Mouse (Mus musculus): ENCODE measurements around the gene Rbfox3. TPM values are rescaled to one million over a fixed set of nuclear protein-coding genes. Genes with fewer than 3 reads are reported as not detected.

Gene Rbfox3
- polyA plus RNA-seq, 1 experiment from 2014 or later: not detected

DNA sequence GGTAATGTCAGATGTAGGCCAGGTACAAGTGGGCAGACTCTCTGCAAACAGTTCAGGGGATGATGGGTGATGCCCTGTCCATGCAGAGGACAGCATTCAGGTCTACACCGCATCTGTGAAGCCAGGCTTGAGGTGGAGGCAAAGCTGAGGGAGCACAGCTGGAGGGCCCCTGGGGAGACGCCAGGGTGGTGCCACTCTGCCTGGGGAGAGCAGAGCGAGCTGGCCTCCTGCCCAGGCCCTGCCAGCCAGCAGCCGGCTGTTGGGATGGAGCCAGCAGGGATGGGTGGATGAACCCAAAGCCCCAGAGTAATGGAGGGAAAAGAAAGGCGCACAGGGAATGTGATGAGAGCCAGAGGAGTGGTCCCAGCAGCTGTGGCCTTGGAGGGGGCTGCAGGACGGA lies 399.5 kb downstream of the Rbfox3 start:
- Histone ChIP-seq H3K79me2 (ENCODE audit: inconsistent target) (no peaks in the 10 kb centered on the region), H3K36me3 (ENCODE audit: inconsistent target) (no peaks in the 10 kb centered on the region), H3K27ac (no peak overlapping the region), H3K4me3 (ENCODE audit: inconsistent target) (no peak overlapping the region)
- 61% methylated on average over 6 of the region's 6 CpGs for WGBS (ENCODE audit: missing documents)

DNA sequence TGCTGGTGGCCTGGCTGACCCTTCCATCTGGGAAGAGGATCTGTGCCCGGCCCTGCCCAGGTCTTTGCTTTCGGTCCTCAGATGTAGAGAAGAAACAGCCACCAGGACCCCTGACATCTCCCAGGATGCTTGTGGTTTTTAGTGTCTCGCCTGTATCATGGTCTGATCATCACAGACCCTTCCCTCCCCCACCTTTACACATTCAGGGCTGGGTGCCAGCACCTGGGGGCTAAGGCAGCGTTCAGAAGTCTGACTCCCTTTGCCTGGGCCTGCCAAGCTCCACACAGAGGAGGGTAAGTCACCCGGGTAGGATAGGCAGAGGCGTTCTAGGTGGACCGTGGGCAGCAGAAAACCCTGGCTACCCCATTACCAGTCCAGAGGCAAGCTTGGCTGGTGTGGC lies 403.1 kb downstream of the Rbfox3 start:
- H3K79me2 ChIP-seq (ENCODE audit: inconsistent target): no peaks in the 10 kb centered on the region
- WGBS (ENCODE audit: missing documents): 82% methylated on average over 6 of the region's 7 CpGs
- no peaks in the 10 kb centered on the region for H3K36me3 ChIP-seq (ENCODE audit: inconsistent target)
- no peak overlapping the region for H3K4me3 ChIP-seq (ENCODE audit: inconsistent target)
- no peak overlapping the region for H3K27ac ChIP-seq

DNA sequence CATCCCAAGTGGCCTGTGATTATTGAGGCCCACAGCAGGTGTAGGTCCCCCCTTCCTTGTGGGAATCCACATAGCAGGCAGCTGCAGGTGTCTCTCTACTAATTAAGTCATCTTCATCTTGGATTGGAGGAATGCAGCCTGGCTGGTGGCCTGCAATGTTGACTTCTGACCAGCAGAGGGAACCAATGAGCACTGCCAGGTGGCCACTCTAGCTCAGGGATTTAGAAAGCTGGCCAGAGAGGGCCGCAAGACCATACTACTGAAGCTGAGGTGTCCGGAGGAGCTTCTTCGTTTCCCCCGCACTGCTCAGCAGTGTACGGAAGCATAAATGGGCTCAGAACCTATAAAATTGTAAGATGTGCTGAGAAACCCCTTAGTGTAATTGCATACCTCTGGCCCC lies 403.5 kb downstream of the Rbfox3 start:
- Histone ChIP-seq H3K36me3 (ENCODE audit: inconsistent target) (no peaks in the 10 kb centered on the region), H3K4me3 (ENCODE audit: inconsistent target) (no peak overlapping the region), H3K79me2 (ENCODE audit: inconsistent target) (no peaks in the 10 kb centered on the region), H3K27ac (no peak overlapping the region)
- WGBS (ENCODE audit: missing documents): 51% methylated on average over 5 of the region's 5 CpGs

- WGBS (ENCODE audit: missing documents): 94% methylated on average over 6 of the region's 6 CpGs
- Histone ChIP-seq H3K27ac (no peak overlapping the region), H3K4me3 (ENCODE audit: inconsistent target) (no peak overlapping the region), H3K36me3 (ENCODE audit: inconsistent target) (no peaks in the 10 kb centered on the region), H3K79me2 (ENCODE audit: inconsistent target) (no peaks in the 10 kb centered on the region)
Observed at GRCm38 (mm10) chr11:118507095-118507494, 404.3 kb downstream of the Rbfox3 start.

- Histone ChIP-seq H3K27ac (no peak overlapping the region), H3K79me2 (ENCODE audit: inconsistent target) (no peaks in the 10 kb centered on the region), H3K4me3 (ENCODE audit: inconsistent target) (no peak overlapping the region), H3K36me3 (ENCODE audit: inconsistent target) (no peaks in the 10 kb centered on the region)
- WGBS (ENCODE audit: missing documents): 77% methylated on average over 5 of the region's 5 CpGs
Observed at GRCm38 (mm10) chr11:118504180-118504454, 407.3 kb downstream of the Rbfox3 start.

GRCm38 (mm10) chr11:118503418-118504179 lies 407.8 kb downstream of the Rbfox3 start:
- no peaks in the 10 kb centered on the region for H3K36me3 ChIP-seq (ENCODE audit: inconsistent target)
- no peak overlapping the region for H3K4me3 ChIP-seq (ENCODE audit: inconsistent target)
- no peaks in the 10 kb centered on the region for H3K79me2 ChIP-seq (ENCODE audit: inconsistent target)
- 28% methylated on average over 32 of the region's 34 CpGs for WGBS (ENCODE audit: missing documents)
- H3K27ac ChIP-seq: no peak overlapping the region

- no peak overlapping the region for H3K4me3 ChIP-seq (ENCODE audit: inconsistent target)
- no peaks in the 10 kb centered on the region for H3K36me3 ChIP-seq (ENCODE audit: inconsistent target)
- WGBS (ENCODE audit: missing documents): 68% methylated on average over 6 of the region's 6 CpGs
- H3K27ac ChIP-seq: no peak overlapping the region
- no peaks in the 10 kb centered on the region for H3K79me2 ChIP-seq (ENCODE audit: inconsistent target)
Observed at GRCm38 (mm10) chr11:118502990-118503389, 408.4 kb downstream of the Rbfox3 start.

DNA sequence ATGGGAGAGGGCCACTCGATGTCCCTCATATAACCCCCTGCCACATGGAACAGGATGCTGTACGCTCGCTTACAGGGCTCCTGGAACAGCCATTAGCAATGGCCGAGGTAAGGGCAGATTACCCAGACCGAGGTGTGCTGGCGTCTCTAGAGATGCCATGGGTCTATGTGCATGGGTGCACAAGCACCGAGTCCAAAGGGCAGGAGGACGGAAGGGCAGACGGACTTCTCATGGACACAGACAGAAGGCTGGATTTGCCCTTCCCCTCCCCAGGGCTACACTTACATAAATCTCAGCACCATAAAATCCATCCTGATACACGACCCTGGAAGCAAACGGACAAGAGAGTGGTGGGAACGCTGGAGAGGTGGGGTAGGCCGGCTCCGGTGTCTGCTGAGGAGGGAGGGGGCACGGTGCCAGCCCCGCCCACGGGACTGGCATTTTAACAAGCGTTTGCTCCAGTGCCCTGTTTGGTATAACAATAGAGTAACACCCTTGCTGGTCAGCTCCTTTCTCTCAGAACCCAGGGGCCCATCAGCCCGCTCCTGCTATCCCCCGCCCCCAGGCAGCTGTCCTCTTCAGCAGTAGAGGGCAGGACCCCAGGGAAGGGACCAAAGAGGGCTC lies 415.2 kb downstream of the Rbfox3 start:
- 81% methylated on average over 18 of the region's 20 CpGs for WGBS (ENCODE audit: missing documents)
- Histone ChIP-seq H3K79me2 (ENCODE audit: inconsistent target) (no peaks in the 10 kb centered on the region), H3K36me3 (ENCODE audit: inconsistent target) (no peaks in the 10 kb centered on the region), H3K27ac (no peak overlapping the region), H3K4me3 (ENCODE audit: inconsistent target) (no peak overlapping the region)

GRCm38 (mm10) chr11:118495065-118495464 lies 416.3 kb downstream of the Rbfox3 start:
- no peak overlapping the region for H3K27ac ChIP-seq
- no peaks in the 10 kb centered on the region for H3K36me3 ChIP-seq (ENCODE audit: inconsistent target)
- no peak overlapping the region for H3K4me3 ChIP-seq (ENCODE audit: inconsistent target)
- 57% methylated on average over 5 of the region's 5 CpGs for WGBS (ENCODE audit: missing documents)
- H3K79me2 ChIP-seq (ENCODE audit: inconsistent target): no peaks in the 10 kb centered on the region

DNA sequence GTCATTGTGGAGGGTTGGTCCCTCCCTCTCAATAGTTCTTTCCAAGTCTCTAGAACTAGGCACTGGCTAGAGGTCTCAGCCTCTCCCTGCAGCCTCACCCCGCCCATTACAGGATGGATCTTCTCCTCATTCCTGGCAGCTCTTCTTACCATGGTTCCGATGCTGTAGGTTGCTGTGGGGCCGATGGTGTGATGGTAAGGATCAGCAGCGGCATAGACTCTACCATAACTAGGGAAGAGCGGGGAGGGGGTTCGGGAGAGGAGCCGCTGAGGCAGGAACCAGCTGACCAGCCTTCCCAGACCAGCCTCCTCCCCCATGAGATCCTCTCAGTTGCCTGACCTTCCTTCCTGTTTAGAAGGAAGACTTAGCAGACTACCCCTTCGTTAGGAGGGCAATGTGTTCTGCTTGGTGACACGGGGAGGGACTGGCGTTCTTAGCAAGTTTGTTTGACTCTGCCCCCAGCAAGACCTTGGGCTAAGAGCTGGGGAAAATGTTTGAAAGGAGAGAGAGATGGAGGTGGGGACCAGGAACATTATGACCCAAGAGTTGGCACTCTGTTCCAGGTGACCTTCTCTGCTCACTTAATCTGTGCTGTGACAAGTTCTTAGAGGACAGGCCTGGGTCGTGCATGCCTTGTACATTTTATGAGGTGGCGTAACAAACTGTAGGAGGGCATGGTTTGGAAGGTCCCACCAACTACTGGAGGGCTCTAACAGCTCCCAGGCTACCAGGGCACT lies 417.2 kb downstream of the Rbfox3 start:
- H3K27ac ChIP-seq: no peak overlapping the region

GRCm38 (mm10) chr11:118493458-118493857 lies 417.9 kb downstream of the Rbfox3 start:
- Histone ChIP-seq H3K79me2 (ENCODE audit: inconsistent target) (no peaks in the 10 kb centered on the region), H3K4me3 (ENCODE audit: inconsistent target) (no peak overlapping the region), H3K36me3 (ENCODE audit: inconsistent target) (no peaks in the 10 kb centered on the region), H3K27ac (no peak overlapping the region)
- WGBS (ENCODE audit: missing documents): 90% methylated on average over 2 of the region's 2 CpGs

More for the DNA sequence above, 417.2 kb downstream of the Rbfox3 start:
- H3K79me2 ChIP-seq (ENCODE audit: inconsistent target): no peaks in the 10 kb centered on the region
- WGBS (ENCODE audit: missing documents): 79% methylated on average over 10 of the region's 12 CpGs
- H3K36me3 ChIP-seq (ENCODE audit: inconsistent target): no peaks in the 10 kb centered on the region
- H3K4me3 ChIP-seq (ENCODE audit: inconsistent target): no peak overlapping the region

DNA sequence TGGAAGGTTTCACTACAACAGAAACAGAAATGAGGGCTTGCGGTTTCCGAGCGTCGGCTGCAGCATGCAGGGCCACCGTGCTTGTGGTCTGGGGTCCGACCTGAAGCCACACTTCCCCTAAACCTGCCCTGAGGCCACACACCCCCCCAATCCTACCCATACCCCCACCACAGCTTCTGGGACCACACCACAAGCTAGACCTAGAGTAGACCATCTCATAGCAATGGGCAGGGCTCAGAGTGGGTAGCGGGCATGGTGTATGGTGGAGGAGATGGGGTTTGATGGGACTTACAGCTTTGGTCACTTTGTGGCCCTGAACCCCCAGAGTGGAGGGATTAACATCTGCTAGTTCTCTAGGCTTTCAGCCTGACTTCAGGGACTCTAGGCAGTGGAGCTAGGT lies 420.2 kb downstream of the Rbfox3 start:
- Histone ChIP-seq H3K4me3 (ENCODE audit: inconsistent target) (no peak overlapping the region), H3K36me3 (ENCODE audit: inconsistent target) (peaks cover 20% of the 10 kb centered on the region), H3K79me2 (ENCODE audit: inconsistent target) (no peaks in the 10 kb centered on the region), H3K27ac (no peak overlapping the region)
- 87% methylated on average over 7 of the region's 7 CpGs for WGBS (ENCODE audit: missing documents)

DNA sequence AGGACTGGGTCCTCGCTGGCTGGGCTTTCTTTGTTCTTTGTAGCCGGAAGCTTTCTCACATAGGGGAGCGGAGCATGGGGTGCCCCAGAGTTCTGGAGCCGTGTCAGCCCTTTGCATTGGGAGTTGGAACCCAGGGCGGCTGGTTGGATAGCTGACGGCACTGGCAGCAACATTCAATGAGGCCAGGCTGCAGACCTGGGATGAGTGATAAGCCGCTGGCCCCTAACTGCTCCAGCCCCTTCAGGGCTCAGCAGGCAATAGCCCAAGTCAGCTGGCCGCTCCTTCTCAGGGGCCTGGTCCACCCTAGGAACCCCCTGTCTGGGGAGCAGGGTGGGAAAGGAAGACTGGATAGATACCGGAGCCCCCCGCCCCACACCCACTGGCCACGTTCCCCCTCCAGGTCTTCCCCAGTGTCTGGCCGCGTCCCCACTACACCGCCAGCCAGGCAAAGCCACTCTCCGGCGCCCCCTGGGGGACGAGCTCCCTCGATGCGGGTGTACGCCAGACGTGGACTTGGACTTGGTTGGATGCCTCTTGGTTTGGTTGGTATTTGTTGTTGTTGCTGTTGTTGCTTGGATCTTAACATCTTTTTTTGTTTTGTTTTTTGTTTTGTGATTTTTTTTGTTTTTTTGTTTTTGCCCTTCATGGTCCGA lies 420.7 kb downstream of the Rbfox3 start:
- no peak overlapping the region for H3K4me3 ChIP-seq (ENCODE audit: inconsistent target)
- H3K36me3 ChIP-seq (ENCODE audit: inconsistent target): peaks cover 26% of the 10 kb centered on the region
- no peak overlapping the region for H3K27ac ChIP-seq
- no peaks in the 10 kb centered on the region for H3K79me2 ChIP-seq (ENCODE audit: inconsistent target)
- 31% methylated on average over 22 of the region's 22 CpGs for WGBS (ENCODE audit: missing documents)

DNA sequence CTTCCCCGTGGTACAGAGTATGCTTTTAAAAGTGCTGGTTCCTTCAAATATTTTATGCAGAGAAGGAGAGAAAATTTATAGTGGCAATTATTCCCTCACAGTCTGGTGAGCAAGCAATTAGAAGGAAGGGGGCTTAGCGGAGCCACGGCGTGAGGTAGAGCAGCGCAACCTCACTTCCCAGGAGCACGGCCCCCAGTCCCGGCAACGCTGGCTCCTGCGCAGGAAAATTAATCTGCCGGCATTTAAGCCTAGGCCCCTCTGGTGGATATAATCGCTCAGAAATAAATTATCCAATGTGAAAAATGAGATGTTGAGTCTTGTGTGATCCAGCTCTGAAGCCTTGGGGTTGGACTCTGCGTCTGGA lies 422.5 kb downstream of the Rbfox3 start:
- H3K4me3 ChIP-seq (ENCODE audit: inconsistent target): no peak overlapping the region
- no peak overlapping the region for H3K27ac ChIP-seq
- WGBS (ENCODE audit: missing documents): 91% methylated on average over 12 of the region's 12 CpGs
- H3K79me2 ChIP-seq (ENCODE audit: inconsistent target): no peaks in the 10 kb centered on the region
- H3K36me3 ChIP-seq (ENCODE audit: inconsistent target): peaks cover 44% of the 10 kb centered on the region
